Mouse (Mus musculus) stomach, embryonic 15.5 days (tissue): Measurements from ENCODE around the gene Klhl25. TPM values are rescaled to one million over a fixed set of nuclear protein-coding genes. Genes with fewer than 3 reads are reported as not detected.
"Not testable (repeated sequence)": the region's sequence is repeated elsewhere in the genome, so short reads cannot be mapped to it uniquely, and the experiment has no call there.

Experiments
- ATAC-seq: fragments of 200-750 bp; cut with Nextera tagmentation; 2 replicates; pipeline ENCODE4 v1.8.0; 2017; ENCODE audit warnings: low read depth, moderate number of reproducible peaks, moderate TSS enrichment; ENCODE audit not compliant: insufficient read depth, low FRiP score
- H3K27ac ChIP-seq: fragments of 300-500 bp; sonication (generic); 2 replicates; pipeline ENCODE4 v1.5.1; 2015; ENCODE audit warnings: mild to moderate bottlenecking, inconsistent platforms
- H3K27me3 ChIP-seq: fragments of 300-500 bp; sonication (generic); replicated peaks from 2 replicates; pipeline ENCODE4 v1.6.1; 2015; ENCODE audit warnings: inconsistent platforms
- H3K36me3 ChIP-seq: fragments of 300-500 bp; sonication (generic); 2 replicates; pipeline ENCODE4 v1.6.1; 2015; ENCODE audit warnings: inconsistent platforms
- H3K4me1 ChIP-seq: fragments of 300-500 bp; sonication (generic); 2 replicates; pipeline ENCODE4 v1.6.1; 2015; ENCODE audit warnings: inconsistent platforms
- H3K4me2 ChIP-seq: fragments of 300-500 bp; sonication (generic); 2 replicates; pipeline ENCODE4 v1.6.1; 2015; ENCODE audit warnings: mild to moderate bottlenecking, inconsistent platforms
- H3K4me3 ChIP-seq: fragments of 300-500 bp; sonication (generic); replicated peaks from 2 replicates; pipeline ENCODE4 v1.5.1; 2015; ENCODE audit warnings: inconsistent platforms
- H3K9ac ChIP-seq: fragments of 300-500 bp; sonication (generic); 2 replicates; pipeline ENCODE4 v1.6.1; 2015; ENCODE audit warnings: inconsistent platforms
- H3K9me3 ChIP-seq: fragments of 300-500 bp; sonication (generic); 2 replicates; pipeline ENCODE4 v1.6.1; 2016; ENCODE audit warnings: inconsistent platforms
- WGBS: fragments of 180-500 bp; shearing (Covaris S2); methylation state at CpG from one replicate; pipeline ENCODE4 v1.1.7; 2015; 5-methylcytosine and 5-hydroxymethylcytosine counted together
- polyA plus RNA-seq: library from polyadenylated mRNA; unstranded; fragments of >200 nt; fragmentation: Nextera tagmentation; extraction: Ambion mirVana; gene quantifications from 2 replicates; pipeline ENCODE4 v1.2.1, GENCODE M21; 2015

Klhl25 gene
- polyA plus RNA-seq, 1 experiment from 2014 or later = 11.5 TPM

- Histone ChIP-seq H3K27me3 (no peaks in the 10 kb centered on the region), H3K9me3 (no peaks in the 10 kb centered on the region), H3K27ac (peak overlapping the region; percentile 90; the same call in 1 of the 2 replicates), H3K36me3 (no peaks in the 10 kb centered on the region), H3K4me3 (peak overlapping the region; percentile 91), H3K9ac (peak overlapping the region; percentile 99), H3K4me2 (peak overlapping the region; percentile 75), H3K4me1 (peaks cover 21% of the 10 kb centered on the region)
- ATAC-seq = no peak
- WGBS = under 1% methylated on average over 25 of the region's 25 CpGs
Observed at GRCm38 (mm10) chr7:75848776-75849670, 913 bp downstream of the Klhl25 start.

GRCm38 (mm10) chr7:75850396-75850795 is 2.3 kb downstream of the Klhl25 start:
- ATAC-seq = not testable (repeated sequence)

GRCm38 (mm10) chr7:75851290-75851689 is 3.2 kb downstream of the Klhl25 start:
- peaks cover 28% of the 10 kb centered on the region for H3K4me1 ChIP-seq
- no peak overlapping the region for H3K4me3 ChIP-seq
- no peak overlapping the region for H3K27ac ChIP-seq
- 79% methylated on average over 10 of the region's 10 CpGs for WGBS
- no peak overlapping the region for H3K4me2 ChIP-seq
- no peak for ATAC-seq
- H3K27me3 ChIP-seq = no peaks in the 10 kb centered on the region
- no peaks in the 10 kb centered on the region for H3K9me3 ChIP-seq
- H3K9ac ChIP-seq = no peak overlapping the region
- H3K36me3 ChIP-seq = no peaks in the 10 kb centered on the region

More at GRCm38 (mm10) chr7:75850396-75850795, 2.3 kb downstream of the Klhl25 start:
- H3K27ac ChIP-seq, H3K4me2 ChIP-seq, H3K36me3 ChIP-seq, H3K4me3 ChIP-seq, H3K9me3 ChIP-seq, H3K9ac ChIP-seq, H3K27me3 ChIP-seq: not testable (repeated sequence)
- peaks cover 28% of the 10 kb centered on the region for H3K4me1 ChIP-seq
- WGBS = 100% methylated on average over 1 of the region's 3 CpGs

- Histone ChIP-seq H3K9me3 (no peaks in the 10 kb centered on the region), H3K4me2 (no peak overlapping the region), H3K27me3 (no peaks in the 10 kb centered on the region), H3K36me3 (no peaks in the 10 kb centered on the region), H3K4me3 (no peak overlapping the region), H3K9ac (no peak overlapping the region), H3K4me1 (peaks cover 28% of the 10 kb centered on the region), H3K27ac (no peak overlapping the region)
- 44% methylated on average over 4 of the region's 4 CpGs for WGBS
- no peak for ATAC-seq
Observed at GRCm38 (mm10) chr7:75852363-75852762, 4.3 kb downstream of the Klhl25 start.

- Histone ChIP-seq H3K4me1 (peaks cover 28% of the 10 kb centered on the region), H3K27ac (peak overlapping the region; percentile 22; the same call in 1 of the 2 replicates), H3K4me2 (no peak overlapping the region), H3K4me3 (no peak overlapping the region), H3K36me3 (no peaks in the 10 kb centered on the region), H3K27me3 (no peaks in the 10 kb centered on the region), H3K9me3 (no peaks in the 10 kb centered on the region), H3K9ac (no peak overlapping the region)
- 71% methylated on average over 8 of the region's 8 CpGs for WGBS
- ATAC-seq = no peak
Observed at GRCm38 (mm10) chr7:75853171-75853830, 5.2 kb downstream of the Klhl25 start.

GRCm38 (mm10) chr7:75854231-75854925 is 6.3 kb downstream of the Klhl25 start:
- no peak overlapping the region for H3K4me2 ChIP-seq
- ATAC-seq = no peak
- H3K9ac ChIP-seq = no peak overlapping the region
- H3K36me3 ChIP-seq = no peaks in the 10 kb centered on the region
- H3K27ac ChIP-seq = no peak overlapping the region
- H3K9me3 ChIP-seq = no peaks in the 10 kb centered on the region
- no peaks in the 10 kb centered on the region for H3K27me3 ChIP-seq
- peaks cover 25% of the 10 kb centered on the region for H3K4me1 ChIP-seq
- 55% methylated on average over 6 of the region's 6 CpGs for WGBS
- no peak overlapping the region for H3K4me3 ChIP-seq

GRCm38 (mm10) chr7:75855028-75855427 is 6.9 kb downstream of the Klhl25 start:
- no peaks in the 10 kb centered on the region for H3K36me3 ChIP-seq
- no peak overlapping the region for H3K27ac ChIP-seq
- no peak overlapping the region for H3K4me2 ChIP-seq
- H3K4me1 ChIP-seq = peaks cover 20% of the 10 kb centered on the region
- H3K27me3 ChIP-seq = no peaks in the 10 kb centered on the region
- no peak overlapping the region for H3K4me3 ChIP-seq
- no peak for ATAC-seq
- H3K9me3 ChIP-seq = no peaks in the 10 kb centered on the region
- no peak overlapping the region for H3K9ac ChIP-seq
- 78% methylated on average over 6 of the region's 6 CpGs for WGBS

- no peaks in the 10 kb centered on the region for H3K9me3 ChIP-seq
- H3K27ac ChIP-seq = no peak overlapping the region
- H3K4me2 ChIP-seq = no peak overlapping the region
- WGBS = 81% methylated on average over 11 of the region's 11 CpGs
- H3K36me3 ChIP-seq = no peaks in the 10 kb centered on the region
- no peak overlapping the region for H3K9ac ChIP-seq
- H3K4me3 ChIP-seq = no peak overlapping the region
- ATAC-seq = no peak
- peaks cover 20% of the 10 kb centered on the region for H3K4me1 ChIP-seq
- no peaks in the 10 kb centered on the region for H3K27me3 ChIP-seq
Observed at GRCm38 (mm10) chr7:75856259-75856658, 8.1 kb downstream of the Klhl25 start.

- H3K4me1 ChIP-seq = peaks cover 5% of the 10 kb centered on the region; the same call in 1 of the 2 replicates
- no peak overlapping the region for H3K4me2 ChIP-seq
- 0 out of 2 replicates have a peak, but pooled peaks cover under 1% of the 10 kb centered on the region for H3K36me3 ChIP-seq
- H3K9ac ChIP-seq = no peak overlapping the region
- H3K27me3 ChIP-seq = no peaks in the 10 kb centered on the region
- 79% methylated on average over 9 of the region's 9 CpGs for WGBS
- no peak for ATAC-seq
- no peaks in the 10 kb centered on the region for H3K9me3 ChIP-seq
- no peak overlapping the region for H3K4me3 ChIP-seq
- H3K27ac ChIP-seq = no peak overlapping the region
Observed at GRCm38 (mm10) chr7:75859771-75860196, 11.7 kb downstream of the Klhl25 start.

- peaks cover 17% of the 10 kb centered on the region for H3K36me3 ChIP-seq
- H3K4me2 ChIP-seq, H3K9me3 ChIP-seq, H3K4me1 ChIP-seq, H3K27ac ChIP-seq, H3K9ac ChIP-seq, H3K4me3 ChIP-seq, H3K27me3 ChIP-seq, ATAC-seq: not testable (repeated sequence)
- 84% methylated on average over 6 of the region's 7 CpGs for WGBS
Observed at GRCm38 (mm10) chr7:75861638-75862426, 13.7 kb downstream of the Klhl25 start.

GRCm38 (mm10) chr7:75862427-75862781 is 14.3 kb downstream of the Klhl25 start:
- WGBS = 84% methylated on average over 6 of the region's 6 CpGs
- not testable (repeated sequence) for ATAC-seq

More at GRCm38 (mm10) chr7:75862427-75862781, 14.3 kb downstream of the Klhl25 start:
- peaks cover 17% of the 10 kb centered on the region for H3K36me3 ChIP-seq
- not testable (repeated sequence) for H3K9ac ChIP-seq, H3K4me1 ChIP-seq, H3K4me2 ChIP-seq, H3K4me3 ChIP-seq, H3K27ac ChIP-seq, H3K27me3 ChIP-seq, H3K9me3 ChIP-seq
